Mouse (Mus musculus): ENCODE results near the gene Txnip. TPM values are rescaled to one million over a fixed set of nuclear protein-coding genes. Genes with fewer than 3 reads are reported as not detected.
A peak's percentile ranks its signal among the peaks of the same experiment; 100 is the strongest.

Gene Txnip
- polyA plus RNA-seq, 1 experiment from 2014 or later: 43.4 TPM

DNA sequence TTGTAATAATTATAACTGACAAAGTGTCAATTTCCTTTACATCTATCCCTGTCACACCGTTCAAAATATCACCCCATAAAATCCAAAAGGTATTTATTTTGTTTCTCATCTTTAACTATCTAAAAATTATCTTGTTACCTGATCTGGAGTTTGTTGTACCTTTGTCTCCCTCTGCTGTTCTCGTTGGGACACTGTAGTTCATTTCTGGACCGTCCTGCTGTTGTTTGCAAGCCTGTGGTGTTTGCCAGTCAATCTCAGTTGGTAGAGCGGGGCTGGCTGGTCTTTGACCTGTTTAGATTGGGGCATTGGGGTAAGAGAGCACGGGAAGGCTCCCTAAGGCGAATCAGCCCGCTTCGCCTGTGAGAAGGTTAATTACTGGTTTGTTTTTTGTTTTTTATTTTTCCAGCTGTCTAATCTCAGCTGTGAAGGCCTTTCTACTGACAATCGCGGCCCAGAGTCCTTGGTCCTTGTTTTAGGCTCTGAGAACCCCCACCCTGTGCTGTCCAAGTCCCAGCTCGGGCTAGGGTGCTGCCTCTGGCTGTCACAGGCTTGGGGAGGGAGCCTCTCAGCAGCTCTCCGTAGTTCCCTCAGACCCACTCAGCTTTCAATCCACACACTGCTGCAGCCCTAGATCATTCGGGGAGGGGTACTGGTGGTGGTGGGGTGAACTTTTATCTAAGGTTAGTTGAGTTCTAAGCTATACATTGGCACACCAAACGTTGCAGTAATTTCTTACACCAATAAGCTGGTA, 16.3 kb upstream of the Txnip start:
- H3K36me3 ChIP-seq: no peaks in the 10 kb centered on the region
- peak; percentile 38 for DNase-seq (ENCODE audit: low spot score)
- 24% methylated on average over 14 of the region's 14 CpGs for WGBS

DNA sequence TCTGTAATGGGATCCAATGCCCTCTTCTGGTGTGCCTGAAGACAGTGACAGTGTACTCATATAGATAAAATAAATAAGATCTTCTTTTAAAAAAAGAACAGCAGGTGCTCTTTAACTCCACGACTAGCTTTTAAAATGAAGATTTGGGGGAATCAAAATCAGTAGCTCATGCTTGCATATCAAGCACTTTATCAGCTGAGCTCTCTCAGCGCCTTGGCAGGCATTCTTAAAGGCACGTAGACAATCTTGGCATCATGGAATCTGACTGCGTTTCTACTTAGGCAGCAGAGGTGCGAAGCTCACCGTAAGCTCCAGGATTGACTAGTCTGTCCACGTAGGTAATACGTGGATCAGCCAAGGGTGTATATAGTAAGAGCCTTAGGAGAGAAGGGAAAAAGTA, 15.2 kb upstream of the Txnip start:
- Histone ChIP-seq H3K27ac (no peak overlapping the region), H3K4me3 (no peak overlapping the region), H3K9me3 (replicated peaks) (no peaks in the 10 kb centered on the region), H3K4me1 (peaks cover 24% of the 10 kb centered on the region), H3K27me3 (ENCODE audit: low read depth, poor library complexity, severe bottlenecking) (peaks cover 12% of the 10 kb centered on the region; the same call in 1 of the 2 replicates), H3K36me3 (no peaks in the 10 kb centered on the region)
- 83% methylated on average over 8 of the region's 8 CpGs for WGBS
- DNase-seq (ENCODE audit: low spot score): no peak

More for the DNA sequence above, 16.3 kb upstream of the Txnip start:
- Histone ChIP-seq H3K27ac (no peak overlapping the region), H3K9me3 (replicated peaks) (no peaks in the 10 kb centered on the region), H3K4me1 (peaks cover 23% of the 10 kb centered on the region), H3K27me3 (ENCODE audit: low read depth, poor library complexity, severe bottlenecking) (peaks cover 12% of the 10 kb centered on the region; the same call in 1 of the 2 replicates), H3K4me3 (no peak overlapping the region)

DNA sequence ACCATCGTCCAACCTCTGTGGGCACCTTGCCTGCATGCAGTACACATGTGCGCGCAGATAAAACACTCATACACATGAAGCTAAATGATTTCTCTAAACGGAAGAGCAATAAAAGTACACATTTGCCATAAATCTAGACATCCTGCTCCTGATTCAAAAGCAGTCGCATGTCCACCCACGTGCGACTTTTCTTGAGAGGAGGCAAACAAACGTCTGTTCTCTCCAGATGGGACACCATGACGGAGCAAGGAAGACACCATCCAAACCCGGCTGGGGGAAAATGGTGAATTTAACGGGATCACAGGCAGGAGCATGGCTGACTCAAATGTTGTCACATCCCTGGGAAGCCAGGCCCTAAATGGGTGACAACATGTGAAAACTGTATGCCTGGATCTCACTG, 14.4 kb upstream of the Txnip start:
- no peak for DNase-seq (ENCODE audit: low spot score)
- Histone ChIP-seq H3K27ac (no peak overlapping the region), H3K4me1 (peaks cover 26% of the 10 kb centered on the region), H3K36me3 (no peaks in the 10 kb centered on the region), H3K4me3 (no peak overlapping the region), H3K27me3 (ENCODE audit: low read depth, poor library complexity, severe bottlenecking) (peaks cover 16% of the 10 kb centered on the region; the same call in 1 of the 2 replicates), H3K9me3 (replicated peaks) (no peaks in the 10 kb centered on the region)
- 91% methylated on average over 11 of the region's 11 CpGs for WGBS

DNA sequence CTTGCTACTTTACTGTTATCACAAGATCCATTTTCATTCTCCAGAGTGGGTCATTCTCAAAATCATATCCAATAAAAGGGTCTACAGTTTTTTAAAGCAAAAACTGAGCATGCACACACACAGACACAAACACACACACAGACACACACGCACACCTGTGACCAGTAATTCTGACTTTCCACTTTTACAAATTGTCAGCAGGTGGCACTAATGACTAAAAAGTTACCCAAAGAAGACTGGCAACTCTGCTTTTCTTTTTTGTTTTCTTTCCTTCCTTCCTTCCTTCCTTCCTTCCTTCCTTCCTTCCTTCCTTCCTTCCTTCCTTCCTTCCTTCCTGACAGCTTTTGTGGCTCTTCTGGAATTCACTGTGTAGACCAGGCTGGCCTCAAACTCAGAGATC, 12.2 kb upstream of the Txnip start:
- DNase-seq (ENCODE audit: low spot score): no peak
- Histone ChIP-seq H3K4me1 (peaks cover 7% of the 10 kb centered on the region), H3K9me3 (replicated peaks) (no peaks in the 10 kb centered on the region), H3K27me3 (ENCODE audit: low read depth, poor library complexity, severe bottlenecking) (peaks cover 16% of the 10 kb centered on the region; the same call in 1 of the 2 replicates), H3K4me3 (no peak overlapping the region), H3K36me3 (no peaks in the 10 kb centered on the region), H3K27ac (no peak overlapping the region)
- WGBS: 50% methylated on average over 1 of the region's 1 CpGs

DNA sequence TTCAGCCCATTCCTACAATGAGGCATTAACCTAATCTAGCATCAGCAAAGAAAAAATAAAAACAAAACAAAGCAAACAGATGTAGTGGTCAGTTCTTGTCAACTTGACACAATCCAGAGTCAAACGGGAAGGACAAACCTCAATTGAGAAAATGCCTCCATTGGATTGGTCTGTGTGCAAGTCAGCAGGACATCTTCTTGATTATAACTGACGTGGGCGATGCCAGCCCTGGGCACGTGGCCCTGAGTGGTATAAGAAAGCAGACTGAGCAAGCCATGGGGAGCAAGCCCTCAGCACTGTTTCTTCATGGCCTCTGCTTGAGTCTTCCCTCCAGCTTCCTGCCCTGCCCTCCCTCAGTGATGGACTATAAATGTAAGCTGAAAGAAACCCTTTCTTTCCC, 10.9 kb upstream of the Txnip start:
- DNase-seq (ENCODE audit: low spot score): no peak

DNA sequence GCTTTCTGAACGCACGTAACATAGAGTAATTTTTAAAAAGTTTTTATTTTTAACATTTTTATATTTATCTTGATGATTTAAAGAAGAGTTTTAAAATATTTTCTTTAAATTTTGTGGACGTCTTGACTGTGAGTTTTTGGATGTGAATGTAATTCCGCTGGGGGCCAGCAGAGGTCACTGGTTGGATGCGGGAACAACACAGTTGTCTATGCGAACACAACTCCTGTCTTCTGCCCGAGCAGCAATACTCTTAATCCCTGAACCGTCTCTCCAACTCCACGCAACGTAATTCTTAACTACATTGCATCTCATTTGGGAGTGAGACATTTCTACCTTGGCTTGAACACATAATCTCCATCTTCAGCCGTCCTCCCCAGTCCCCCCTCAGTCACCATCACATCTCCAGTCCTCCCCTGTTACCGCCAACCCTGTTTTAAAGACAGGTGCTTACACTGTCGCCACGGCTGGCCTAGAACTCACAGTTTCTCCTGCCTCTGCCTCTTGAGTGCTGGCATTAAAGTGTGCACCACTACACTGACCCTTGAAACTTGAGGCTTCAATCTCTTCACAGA, 10.3 kb upstream of the Txnip start:
- no peaks in the 10 kb centered on the region for H3K36me3 ChIP-seq
- peak; percentile 82 for DNase-seq (ENCODE audit: low spot score)
- no peaks in the 10 kb centered on the region for H3K9me3 ChIP-seq (replicated peaks)
- peaks cover 16% of the 10 kb centered on the region; the same call in 1 of the 2 replicates for H3K27me3 ChIP-seq (ENCODE audit: low read depth, poor library complexity, severe bottlenecking)
- 9% methylated on average over 14 of the region's 14 CpGs for WGBS
- H3K27ac ChIP-seq: no peak overlapping the region
- peaks cover 11% of the 10 kb centered on the region; the same call in 1 of the 2 replicates for H3K4me1 ChIP-seq
- peak overlapping the region; percentile 18; the same call in 1 of the 2 replicates for H3K4me3 ChIP-seq

More for the DNA sequence above, 10.9 kb upstream of the Txnip start:
- H3K36me3 ChIP-seq: no peaks in the 10 kb centered on the region
- WGBS: 61% methylated on average over 4 of the region's 4 CpGs
- H3K4me3 ChIP-seq: no peak overlapping the region
- H3K9me3 ChIP-seq (replicated peaks): no peaks in the 10 kb centered on the region
- peaks cover 11% of the 10 kb centered on the region; the same call in 1 of the 2 replicates for H3K4me1 ChIP-seq
- no peak overlapping the region for H3K27ac ChIP-seq
- H3K27me3 ChIP-seq (ENCODE audit: low read depth, poor library complexity, severe bottlenecking): peaks cover 16% of the 10 kb centered on the region; the same call in 1 of the 2 replicates

DNA sequence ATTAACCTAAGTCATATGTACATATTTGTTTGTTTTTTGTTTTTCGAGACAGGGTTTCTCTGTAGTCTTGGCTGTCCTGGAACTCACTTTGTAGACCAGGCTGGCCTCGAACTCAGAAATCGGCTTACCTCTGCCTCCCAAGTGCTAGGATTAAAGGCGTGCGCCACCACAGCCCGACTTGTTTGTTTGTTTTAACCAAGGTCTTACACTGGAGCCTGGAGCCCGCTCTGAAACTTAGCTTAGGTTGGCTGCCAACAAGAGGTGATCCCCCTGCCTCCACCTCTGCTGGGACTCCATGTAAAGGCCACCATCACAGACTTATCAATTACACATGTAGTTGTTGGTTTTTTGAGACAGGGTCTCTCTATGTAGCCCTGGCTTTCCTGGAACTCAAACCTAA, 8.9 kb upstream of the Txnip start:
- Histone ChIP-seq H3K27ac (no peak overlapping the region), H3K36me3 (no peaks in the 10 kb centered on the region), H3K4me1 (peaks cover 11% of the 10 kb centered on the region; the same call in 1 of the 2 replicates), H3K27me3 (ENCODE audit: low read depth, poor library complexity, severe bottlenecking) (peaks cover 8% of the 10 kb centered on the region; the same call in 1 of the 2 replicates), H3K9me3 (replicated peaks) (no peaks in the 10 kb centered on the region), H3K4me3 (no peak overlapping the region)
- DNase-seq (ENCODE audit: low spot score): no peak
- 78% methylated on average over 7 of the region's 7 CpGs for WGBS

DNA sequence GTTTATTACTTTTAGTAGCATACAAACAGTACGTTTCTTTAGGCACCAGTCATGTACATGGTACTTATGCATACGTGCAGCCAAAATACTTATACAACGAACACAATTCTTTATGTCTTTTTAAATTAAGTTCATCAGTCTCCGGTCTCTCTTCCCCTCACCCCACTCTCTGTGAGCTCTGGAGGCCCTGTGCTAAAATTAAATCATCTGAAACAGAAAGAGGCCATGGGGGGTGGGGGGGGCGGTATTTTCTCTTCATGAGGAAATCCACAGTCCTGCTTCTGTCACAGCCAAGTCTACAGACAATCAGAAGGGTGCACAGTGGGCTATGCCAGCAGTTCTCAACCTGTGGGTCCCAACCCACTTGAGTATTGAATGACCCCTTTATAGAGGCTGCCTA, 8.4 kb upstream of the Txnip start:
- WGBS: 87% methylated on average over 5 of the region's 5 CpGs
- H3K27ac ChIP-seq: no peak overlapping the region
- H3K27me3 ChIP-seq (ENCODE audit: low read depth, poor library complexity, severe bottlenecking): 0 out of 2 replicates have a peak, but pooled peaks cover 4% of the 10 kb centered on the region
- H3K4me1 ChIP-seq: peaks cover 11% of the 10 kb centered on the region; the same call in 1 of the 2 replicates
- no peak for DNase-seq (ENCODE audit: low spot score)
- no peaks in the 10 kb centered on the region for H3K9me3 ChIP-seq (replicated peaks)
- no peaks in the 10 kb centered on the region for H3K36me3 ChIP-seq
- no peak overlapping the region for H3K4me3 ChIP-seq

DNA sequence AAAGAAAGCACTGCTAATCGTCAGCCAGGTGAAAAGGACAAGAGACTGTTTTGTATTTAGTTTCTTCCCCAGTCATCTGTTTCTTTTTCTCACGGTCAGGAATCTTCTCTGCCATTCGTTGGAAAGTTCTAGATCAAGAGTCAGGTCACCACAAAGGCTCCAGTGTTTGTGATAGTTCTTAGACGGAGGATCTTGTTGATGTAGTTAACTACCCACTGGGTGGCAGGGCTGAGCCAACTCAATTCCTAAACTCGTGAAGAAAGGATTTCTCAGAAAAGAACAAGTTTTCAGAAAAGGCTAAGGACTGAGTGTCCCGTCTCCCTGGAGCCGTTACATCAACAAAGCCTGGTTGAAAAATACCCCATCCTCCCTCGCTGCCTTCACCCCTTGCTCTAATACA, 6.6 kb upstream of the Txnip start:
- Histone ChIP-seq H3K4me1 (peaks cover 24% of the 10 kb centered on the region), H3K4me3 (no peak overlapping the region), H3K27me3 (ENCODE audit: low read depth, poor library complexity, severe bottlenecking) (0 out of 2 replicates have a peak, but pooled peaks cover 4% of the 10 kb centered on the region), H3K27ac (peak overlapping the region; percentile 64; the same call in 1 of the 2 replicates), H3K36me3 (no peaks in the 10 kb centered on the region), H3K9me3 (replicated peaks) (no peaks in the 10 kb centered on the region)
- no peak for DNase-seq (ENCODE audit: low spot score)
- 33% methylated on average over 8 of the region's 8 CpGs for WGBS

DNA sequence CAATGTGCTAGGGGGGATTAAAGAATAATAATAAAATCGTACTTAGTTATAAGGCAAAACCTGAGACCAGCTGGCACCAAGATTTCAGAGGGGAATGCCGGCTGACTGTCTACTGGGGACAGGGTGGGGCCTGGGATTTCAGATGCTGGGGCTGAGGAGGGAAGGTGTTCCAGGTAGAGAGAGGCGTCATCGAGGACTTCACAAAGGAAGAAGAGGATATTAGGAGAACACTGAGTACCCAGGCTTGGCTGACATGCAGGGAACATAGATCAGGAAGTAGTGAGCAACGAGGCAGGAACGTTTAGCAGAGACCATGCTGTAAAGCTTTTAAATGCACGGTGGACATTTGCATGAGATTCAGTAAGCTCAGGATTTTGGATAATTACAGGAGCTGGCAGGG, 5.9 kb upstream of the Txnip start:
- Histone ChIP-seq H3K27me3 (ENCODE audit: low read depth, poor library complexity, severe bottlenecking) (0 out of 2 replicates have a peak, but pooled peaks cover 4% of the 10 kb centered on the region), H3K4me3 (no peak overlapping the region), H3K9me3 (replicated peaks) (no peaks in the 10 kb centered on the region), H3K4me1 (peaks cover 30% of the 10 kb centered on the region), H3K36me3 (no peaks in the 10 kb centered on the region), H3K27ac (peak overlapping the region; percentile 64; the same call in 1 of the 2 replicates)
- no peak for DNase-seq (ENCODE audit: low spot score)
- WGBS: 76% methylated on average over 7 of the region's 7 CpGs

DNA sequence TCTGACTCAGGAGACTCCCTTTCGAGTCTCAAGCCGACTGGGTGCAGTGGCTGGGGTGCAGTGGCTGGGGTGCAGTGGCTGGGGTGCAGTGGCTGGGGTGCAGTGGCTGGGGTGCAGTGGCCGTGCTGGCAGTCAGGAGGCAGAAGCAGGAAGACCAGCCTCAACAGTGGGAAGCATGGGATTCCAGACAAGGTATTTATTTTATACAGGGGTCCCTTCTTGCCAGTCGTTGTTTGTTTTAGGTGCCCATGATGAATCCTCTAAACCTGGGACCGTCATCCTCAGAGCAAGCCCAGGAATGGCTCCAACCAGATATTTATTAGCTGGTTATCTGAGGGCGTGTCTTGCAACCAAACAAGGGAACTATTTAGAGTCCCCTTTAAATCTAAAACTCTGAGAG, 4.2 kb upstream of the Txnip start:
- DNase-seq (ENCODE audit: low spot score): no peak
- 82% methylated on average over 6 of the region's 6 CpGs for WGBS

DNA sequence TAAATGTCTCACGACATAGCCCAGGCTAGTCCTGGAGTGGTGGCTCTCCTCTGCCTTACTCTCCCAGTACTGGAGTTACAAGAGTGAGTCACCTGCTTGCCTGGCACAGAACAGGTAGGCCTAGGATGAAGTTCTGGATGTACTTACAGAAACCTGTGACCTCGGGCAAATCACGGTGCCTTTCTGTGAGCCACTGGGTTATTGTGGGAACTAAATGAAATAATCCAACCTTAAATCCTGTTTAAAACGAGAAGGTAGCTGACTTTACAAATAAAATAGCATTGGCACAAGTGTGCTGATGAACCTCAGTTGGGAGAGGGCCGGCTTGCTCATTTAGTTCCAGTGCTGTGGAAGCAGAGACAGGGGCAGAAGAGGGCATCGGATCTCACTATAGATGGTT, 3.5 kb upstream of the Txnip start:
- Histone ChIP-seq H3K36me3 (peaks cover 1% of the 10 kb centered on the region), H3K4me3 (no peak overlapping the region), H3K27me3 (ENCODE audit: low read depth, poor library complexity, severe bottlenecking) (no peaks in the 10 kb centered on the region), H3K9me3 (replicated peaks) (no peaks in the 10 kb centered on the region), H3K27ac (no peak overlapping the region), H3K4me1 (peaks cover 35% of the 10 kb centered on the region)
- no peak for DNase-seq (ENCODE audit: low spot score)
- 86% methylated on average over 6 of the region's 6 CpGs for WGBS

More for the DNA sequence above, 4.2 kb upstream of the Txnip start:
- Histone ChIP-seq H3K4me3 (no peak overlapping the region), H3K27ac (no peak overlapping the region), H3K9me3 (replicated peaks) (no peaks in the 10 kb centered on the region), H3K27me3 (ENCODE audit: low read depth, poor library complexity, severe bottlenecking) (no peaks in the 10 kb centered on the region), H3K4me1 (peaks cover 30% of the 10 kb centered on the region), H3K36me3 (no peaks in the 10 kb centered on the region)

DNA sequence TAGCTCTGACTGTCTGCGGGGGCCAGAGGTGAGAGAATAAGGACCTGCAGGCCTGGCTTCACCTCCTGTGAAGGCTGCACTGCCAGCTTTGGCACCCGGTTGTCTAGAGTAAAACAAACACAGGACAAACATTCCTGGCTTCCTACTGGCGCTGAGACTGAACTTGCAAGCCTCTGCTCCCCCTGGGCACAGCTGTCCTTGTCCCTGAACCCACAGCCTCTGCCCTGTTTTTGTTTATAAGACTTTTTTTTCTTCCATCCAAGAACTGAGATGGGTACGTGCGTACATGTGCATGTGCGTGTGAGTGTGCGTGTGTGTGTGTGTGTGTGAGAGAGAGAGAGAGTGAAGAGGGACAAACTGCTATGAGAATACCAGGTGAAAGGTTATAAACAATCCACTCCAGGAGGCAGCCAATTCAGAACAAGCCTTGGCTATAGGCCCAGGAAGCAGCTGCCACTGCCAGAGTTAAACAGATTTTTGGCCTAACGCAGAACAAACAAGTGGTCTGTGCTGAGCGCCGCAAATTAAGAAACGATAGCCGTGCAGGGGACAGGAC, 2.6 kb upstream of the Txnip start:
- Histone ChIP-seq H3K4me1 (peaks cover 44% of the 10 kb centered on the region), H3K36me3 (peaks cover 10% of the 10 kb centered on the region), H3K27ac (peak overlapping the region; percentile 46; the same call in 1 of the 2 replicates), H3K4me3 (no peak overlapping the region), H3K27me3 (ENCODE audit: low read depth, poor library complexity, severe bottlenecking) (no peaks in the 10 kb centered on the region), H3K9me3 (replicated peaks) (no peaks in the 10 kb centered on the region)
- DNase-seq (ENCODE audit: low spot score): no peak
- WGBS: 64% methylated on average over 12 of the region's 12 CpGs
